Mouse (Mus musculus) CD4-positive, CD25-positive, alpha-beta regulatory T cell, adult 4 months (primary cell): ENCODE results near the gene Ltbp1. TPM values are rescaled to one million over a fixed set of nuclear protein-coding genes. Genes with fewer than 3 reads are reported as not detected.

Source experiments
- ATAC-seq: one replicate; pipeline ENCODE4 v1.8.0; 2017
- polyA plus RNA-seq, 2 experiments: library from polyadenylated mRNA; unstranded; fragments of 100-300 nt; shearing (Covaris generic); gene quantifications; one replicate each; pipeline ENCODE4 v1.2.1; 2017

The Ltbp1 gene
- polyA plus RNA-seq, 2 experiments from 2014 or later, result 0.20 TPM; not detected in 1

DNA sequence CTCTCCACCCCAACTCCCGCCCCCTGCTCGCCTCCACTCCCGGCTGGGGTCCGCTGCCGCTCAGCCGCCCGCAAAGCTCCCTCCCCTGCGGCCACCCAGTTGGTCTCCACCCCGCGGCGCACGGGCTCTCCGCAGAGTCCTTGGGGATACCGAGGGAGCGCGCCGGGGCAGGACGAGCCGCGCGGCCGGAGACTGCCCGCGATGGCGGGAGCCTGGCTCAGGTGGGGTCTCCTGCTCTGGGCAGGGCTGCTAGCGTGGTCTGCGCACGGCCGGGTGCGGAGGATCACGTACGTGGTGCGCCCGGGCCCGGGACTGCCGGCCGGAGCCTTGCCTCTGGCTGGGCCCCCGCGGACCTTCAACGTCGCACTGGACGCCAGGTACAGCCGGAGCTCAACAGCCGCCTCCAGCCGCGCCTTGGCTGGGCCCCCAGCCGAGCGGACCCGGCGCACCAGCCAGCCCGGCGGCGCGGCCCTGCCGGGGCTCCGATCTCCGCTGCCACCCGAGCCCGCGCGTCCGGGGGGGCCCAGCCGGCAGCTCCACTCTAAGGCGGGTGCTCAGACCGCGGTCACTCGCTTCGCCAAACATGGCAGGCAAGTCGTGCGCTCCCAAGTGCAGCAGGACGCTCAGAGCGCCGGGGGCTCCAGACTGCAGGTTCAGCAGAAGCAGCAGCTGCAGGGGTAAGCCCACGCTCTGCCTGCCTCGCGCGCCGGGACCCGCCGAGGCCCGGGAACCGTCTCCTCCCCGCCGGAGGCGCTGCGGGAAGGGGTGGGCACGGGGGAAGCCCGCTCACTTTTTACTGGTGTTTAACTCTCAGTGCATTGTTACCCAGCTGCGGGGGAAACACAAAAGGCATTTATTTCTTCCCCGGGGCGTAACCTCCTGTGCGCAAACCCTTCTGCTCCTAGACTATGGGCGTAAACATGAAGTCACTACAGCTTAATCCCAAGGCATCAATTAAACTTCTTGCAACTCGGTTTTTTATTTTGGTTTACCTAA lies 615 bp downstream of the Ltbp1 start:
- ATAC-seq, result no peak

DNA sequence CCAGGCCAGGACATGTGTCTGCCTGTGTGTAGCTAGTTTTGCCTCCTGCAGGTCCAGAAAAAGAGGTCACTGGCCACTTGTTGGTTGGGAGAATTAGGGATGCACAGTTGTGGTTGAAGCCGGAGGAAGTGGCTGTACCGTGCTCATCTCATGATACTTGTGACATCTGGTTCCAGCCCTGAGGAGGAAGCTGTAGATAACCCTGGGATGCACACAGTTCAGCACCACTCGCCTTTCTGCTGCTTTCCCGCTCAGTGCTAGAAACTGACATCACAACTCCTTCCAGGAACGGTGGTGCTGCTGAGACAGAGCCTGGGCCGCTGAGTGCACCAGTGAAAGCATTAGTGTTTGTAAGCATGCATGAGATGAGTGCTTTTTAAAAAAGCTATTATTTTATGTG lies 5.6 kb downstream of the Ltbp1 start:
- no peak for ATAC-seq

DNA sequence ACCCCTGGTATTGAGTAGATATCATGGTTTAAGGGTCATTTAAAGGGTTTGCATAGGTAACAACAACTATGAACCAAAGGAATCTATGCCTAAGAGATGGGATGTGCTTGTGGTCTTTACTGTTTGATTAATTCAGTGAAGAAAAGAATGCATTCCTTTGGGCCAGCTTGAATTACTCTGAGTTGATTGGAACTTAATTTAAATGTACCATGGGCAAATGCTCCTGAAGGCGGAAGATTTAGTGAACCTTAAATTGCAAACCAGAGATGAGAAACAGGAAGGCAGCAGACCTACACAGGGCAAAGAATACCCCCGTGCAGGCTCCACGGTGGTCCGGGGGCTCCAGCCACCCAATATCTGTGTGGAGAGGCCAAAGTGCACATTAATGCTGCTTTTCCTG lies 7.8 kb downstream of the Ltbp1 start:
- ATAC-seq, result no peak

DNA sequence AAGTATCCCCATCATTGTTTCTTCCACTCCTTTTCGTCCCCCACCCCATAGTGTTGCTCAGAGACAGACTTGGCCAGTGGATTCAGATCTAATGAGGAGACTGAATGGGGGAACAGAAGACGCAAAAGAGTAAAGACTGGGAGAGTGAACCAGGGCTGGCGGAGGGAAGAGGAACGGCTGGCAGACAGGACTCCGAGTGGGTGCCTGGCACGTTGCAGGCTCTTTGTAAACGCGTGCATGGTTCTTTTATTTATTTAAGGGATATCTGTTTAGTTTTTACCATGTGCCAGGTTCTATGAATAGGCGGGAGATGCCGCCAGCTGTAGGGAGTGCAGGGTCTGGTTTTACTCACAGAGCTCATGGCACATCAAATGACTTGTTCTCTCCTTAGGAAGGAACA lies 8.5 kb downstream of the Ltbp1 start:
- no peak for ATAC-seq

DNA sequence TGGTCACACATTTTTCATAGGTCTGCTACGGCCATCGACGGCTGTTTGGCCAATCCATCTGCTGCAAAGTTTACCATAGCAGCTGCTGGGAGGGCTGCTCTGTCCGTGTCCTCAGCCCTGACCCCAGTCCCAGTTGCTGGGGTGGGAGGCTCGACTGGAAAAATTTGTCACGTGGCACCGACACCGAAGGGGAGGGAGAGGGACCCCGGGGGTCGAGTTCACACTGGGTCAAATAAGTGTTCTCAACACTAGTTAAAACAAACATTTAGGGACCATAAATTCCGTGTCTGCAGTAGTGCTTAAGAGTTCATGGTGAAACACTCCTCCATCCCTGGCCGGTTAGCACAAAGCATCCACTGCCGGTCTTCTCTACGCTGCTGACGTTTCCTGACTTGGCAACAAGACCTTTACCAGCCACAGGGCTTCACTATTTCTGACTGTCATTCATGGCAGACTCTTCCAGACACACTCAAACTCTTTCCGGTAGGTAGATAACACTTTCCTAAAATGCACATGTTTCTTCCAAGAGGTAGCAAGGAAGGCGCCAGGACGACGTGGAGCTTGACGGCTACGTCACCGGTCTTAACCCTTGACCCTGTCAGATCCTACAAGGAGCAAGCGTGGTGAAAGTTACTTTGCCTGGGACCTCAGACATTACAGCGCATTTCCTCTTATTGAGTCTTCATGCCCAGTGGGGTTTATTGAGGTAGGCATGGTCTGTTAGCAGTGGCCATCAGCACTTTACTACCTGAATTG lies 9.4 kb downstream of the Ltbp1 start:
- ATAC-seq, result no peak

DNA sequence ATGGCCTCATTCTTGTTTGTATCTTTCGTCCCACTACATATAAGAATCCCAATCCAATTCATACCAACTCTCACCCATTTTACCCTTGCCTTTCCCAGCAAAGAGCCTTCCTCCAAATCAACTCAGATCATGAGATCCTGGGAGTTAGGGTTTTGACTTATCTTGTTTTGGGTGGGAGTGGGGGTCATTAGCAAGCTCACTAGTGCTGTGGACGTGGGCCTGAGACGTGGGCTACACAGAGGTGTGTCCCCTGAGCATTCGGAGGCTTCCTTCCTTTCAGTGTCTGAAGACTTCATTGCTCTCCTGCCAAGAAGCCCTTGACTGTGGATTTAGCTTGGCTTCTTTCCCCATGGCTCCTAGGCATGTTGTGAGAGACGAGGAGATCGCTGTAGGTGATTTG lies 10.2 kb downstream of the Ltbp1 start:
- no peak for ATAC-seq

DNA sequence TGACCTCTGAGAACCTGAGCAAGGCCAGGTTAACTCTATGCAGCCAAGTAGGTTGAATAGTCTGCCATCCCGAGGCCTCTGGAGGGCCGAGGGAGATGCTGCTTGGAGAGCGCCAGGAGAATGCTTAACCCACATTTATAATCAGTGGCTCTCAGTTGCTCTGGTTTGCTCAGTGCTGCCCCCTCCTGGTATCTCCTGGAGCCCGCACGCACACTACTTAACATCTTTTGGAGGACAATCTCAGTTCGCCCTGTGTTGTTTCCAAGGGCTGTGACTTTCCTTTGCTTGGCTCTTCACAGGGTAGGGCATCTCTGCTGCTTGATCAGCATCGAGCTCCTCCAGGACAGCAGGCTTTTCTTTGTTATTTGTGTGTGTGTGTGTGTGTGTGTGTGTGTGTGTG lies 12.1 kb downstream of the Ltbp1 start:
- ATAC-seq, result no peak

DNA sequence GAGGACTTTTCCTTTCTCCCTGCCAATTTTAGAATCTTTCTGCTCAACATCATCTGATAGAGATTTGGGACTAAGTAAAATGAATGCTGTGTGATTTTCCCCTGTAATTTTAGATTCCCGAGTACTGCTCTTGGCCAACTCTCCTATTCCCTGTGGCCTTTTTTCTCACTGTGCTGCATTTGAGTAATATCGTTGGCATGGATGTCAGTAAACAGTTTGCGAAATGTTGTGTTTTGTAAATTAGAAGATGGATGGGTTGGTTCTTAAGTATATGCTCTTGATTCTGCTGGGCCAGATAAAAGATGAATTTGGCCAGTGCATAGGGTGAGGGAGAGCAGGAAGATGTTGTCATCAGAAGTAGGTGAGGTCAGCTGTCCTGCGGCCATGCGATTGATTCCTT lies 12.8 kb downstream of the Ltbp1 start:
- ATAC-seq, result no peak

DNA sequence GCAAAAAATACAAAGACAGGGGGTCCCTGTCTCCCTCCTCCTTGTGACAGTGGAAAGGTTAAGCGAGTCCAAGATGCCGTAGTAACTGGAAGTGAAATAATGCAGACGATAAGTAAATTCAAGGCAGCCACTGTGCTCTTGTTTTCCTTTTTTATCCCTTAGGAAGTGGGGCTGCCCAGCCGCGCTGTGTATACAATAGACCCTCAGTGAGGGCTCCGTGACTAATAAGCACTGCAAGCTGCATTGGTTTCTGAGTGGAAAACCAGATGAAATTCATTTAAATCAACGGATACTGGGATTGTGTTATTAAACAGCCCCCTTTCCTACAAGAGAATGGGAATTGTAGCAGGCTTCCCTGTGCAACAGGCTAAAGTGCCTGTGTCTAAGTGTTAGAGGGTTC lies 14.7 kb downstream of the Ltbp1 start:
- ATAC-seq, result no peak

DNA sequence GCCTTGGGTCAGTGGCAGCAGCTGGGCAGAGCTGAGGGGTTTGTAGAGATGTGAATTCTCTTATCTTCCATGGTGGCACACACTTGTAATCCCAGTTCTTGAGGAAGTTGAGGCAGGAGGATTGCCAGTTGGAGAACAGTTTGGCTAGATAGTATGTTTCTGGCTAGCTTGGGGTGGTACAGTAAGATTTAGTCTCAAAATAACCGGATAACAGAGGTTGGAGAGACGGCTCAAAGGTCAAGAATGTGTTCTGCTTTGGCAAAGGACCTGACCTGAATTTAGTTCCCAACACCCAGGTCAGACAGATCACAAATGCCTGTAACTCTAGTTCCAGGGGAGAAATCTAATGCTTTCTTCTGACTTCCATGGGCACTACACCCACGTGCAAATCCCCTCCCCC lies 15.3 kb downstream of the Ltbp1 start:
- no peak for ATAC-seq

DNA sequence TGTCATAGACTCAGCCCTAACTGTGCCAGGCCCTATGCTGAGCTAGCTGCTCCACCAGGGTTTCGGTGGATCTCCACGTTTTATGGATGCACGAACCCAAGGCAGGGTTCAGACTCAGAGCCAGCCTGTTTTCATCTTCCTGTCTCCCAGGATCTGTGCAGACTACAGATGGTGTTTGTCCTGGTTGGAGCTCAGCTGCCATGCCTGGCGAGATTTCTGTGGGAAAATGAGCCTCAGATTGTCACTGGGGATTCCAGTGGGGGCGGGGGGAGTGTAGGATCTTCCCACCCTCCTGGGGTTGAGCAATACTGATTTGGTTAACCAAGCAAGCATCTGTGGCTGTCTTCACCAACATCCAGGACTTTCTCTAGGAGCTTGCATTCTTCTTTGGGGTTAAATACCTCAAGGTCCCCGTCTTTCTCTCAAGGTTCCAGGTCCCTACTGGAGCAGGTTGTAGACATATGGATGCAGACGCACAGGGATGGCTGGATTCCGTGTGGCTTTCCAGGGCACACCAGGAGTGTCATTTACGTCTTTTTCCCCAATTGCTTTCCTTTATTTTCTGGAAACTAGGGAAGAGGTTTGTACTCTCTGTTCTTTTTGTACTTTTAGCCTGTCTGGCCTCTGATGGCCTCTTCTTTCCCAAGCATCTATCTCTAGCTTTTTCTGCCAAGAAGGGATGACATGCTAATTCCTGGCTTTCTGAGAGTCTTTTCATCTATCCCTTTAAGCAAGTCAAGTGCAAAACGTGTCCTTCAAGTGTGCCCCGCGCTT lies 22.2 kb downstream of the Ltbp1 start:
- no peak for ATAC-seq

DNA sequence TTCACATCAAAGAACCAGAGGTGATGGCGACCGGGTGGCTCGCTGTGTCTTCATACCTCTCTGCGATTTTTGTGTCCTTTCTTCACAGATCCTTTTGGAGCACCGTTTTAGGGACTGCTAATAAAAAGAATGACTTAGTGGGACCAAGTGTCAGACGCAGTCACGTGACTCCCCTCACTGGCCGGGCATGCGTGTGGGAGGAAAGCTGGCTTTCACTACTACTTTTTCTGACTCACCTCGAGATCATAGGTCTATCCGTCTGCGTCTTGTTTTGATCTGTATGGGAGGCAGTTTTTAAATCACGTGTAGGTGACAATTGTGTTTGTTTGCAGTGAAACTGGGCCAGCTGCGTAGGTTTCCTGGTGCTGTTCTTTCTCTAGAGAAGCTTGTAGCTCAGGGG lies 28.0 kb downstream of the Ltbp1 start:
- ATAC-seq, result no peak

DNA sequence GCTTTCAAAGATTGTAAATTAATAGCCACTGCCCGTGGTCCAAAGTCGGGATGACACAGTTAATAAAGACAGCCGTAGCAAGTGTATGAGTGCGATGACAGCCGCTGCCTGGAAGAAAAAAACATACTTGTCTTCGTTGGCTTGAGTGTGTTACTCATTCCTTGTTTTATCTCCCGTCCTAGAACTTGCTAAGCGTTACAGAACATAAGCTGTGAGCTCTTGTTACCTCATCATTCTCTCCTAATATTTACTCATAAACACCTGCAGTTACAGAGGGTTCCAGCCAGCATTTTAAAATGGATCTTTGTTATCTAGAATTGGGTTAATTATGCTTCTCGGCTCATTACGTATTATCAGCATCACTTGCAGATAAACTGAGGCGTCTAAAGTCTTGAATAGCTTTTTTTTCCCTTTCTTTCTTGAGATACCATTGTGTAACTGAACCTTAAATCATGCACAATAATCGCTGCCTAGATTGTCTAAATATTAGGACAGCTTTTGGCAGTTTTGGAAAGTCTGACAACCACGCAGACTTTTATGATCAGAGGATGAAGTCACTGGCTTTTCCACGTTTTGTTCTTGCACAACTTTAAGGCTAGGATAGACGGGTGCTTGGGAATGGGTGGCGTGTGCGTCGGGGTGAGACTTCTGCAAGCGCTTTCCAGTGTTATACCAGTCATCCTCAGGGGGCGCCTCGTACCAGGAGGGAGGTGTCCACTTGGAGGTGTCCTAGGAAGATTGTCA lies 28.7 kb downstream of the Ltbp1 start:
- no peak for ATAC-seq

DNA sequence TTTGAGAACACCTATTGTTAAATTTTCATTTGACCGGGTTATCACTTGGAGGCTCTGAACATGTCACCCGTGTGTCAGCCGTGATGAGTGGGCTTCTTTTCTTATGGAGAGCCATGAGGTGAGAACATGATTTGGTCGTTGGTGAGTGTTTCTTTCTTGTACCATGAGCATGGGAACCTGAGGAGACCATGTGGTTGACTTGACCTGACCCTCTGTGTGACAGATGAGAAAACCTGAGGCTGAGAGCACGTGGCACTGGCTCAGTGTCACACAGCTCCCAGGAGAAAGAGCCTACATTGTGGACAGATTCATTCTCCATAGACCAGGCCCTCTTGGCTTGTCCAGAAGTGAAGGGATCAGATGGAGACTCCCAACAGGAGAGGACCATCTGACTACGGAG lies 31.5 kb downstream of the Ltbp1 start:
- no peak for ATAC-seq

DNA sequence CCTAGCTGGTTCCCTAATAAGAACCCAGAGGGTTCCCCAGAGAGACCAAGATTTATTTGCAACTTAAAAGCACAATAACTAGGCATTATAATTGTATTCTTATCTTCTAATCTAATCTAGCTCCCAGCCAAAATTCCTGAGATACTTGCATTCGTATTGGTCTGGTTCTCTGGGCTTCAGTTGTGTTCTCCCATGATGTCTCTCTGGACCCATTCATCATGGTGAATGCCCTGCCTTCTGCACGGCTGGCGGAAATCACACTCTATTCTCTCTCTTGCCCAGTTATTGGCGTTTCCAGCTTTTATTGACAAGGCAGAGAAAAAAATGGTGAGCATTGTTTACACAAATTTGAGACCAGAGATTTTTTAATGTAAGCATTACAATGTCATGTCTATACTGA lies 33.6 kb downstream of the Ltbp1 start:
- no peak for ATAC-seq

DNA sequence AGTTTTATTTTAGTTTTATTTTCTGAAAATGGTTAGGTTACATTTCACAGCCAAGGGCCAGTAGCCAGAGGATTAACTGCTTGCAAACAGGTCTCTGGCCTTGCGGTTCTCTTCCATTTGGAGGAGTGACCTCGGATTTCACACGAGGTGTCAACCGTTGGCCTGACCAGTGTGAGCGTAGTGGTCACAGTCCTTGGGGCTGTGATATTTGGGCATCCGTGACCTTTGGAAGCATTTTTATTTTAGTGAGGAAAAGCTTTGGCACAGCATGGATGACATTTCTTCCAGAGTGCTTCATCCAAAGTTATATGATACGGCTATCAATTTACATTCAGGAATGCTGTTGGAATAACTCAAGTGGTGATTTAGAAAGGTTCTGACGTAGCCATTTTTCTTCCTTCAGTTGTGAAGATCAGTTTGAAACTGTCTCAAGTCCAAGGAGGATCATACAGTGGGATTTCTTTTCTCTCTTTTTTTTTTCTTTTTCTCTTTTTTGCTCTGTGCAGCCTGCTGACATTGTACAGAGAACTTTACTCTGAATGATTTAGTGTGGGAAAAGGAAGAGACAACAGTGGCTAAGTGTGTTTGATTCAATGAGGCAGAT lies 44.1 kb downstream of the Ltbp1 start:
- ATAC-seq, result no peak

DNA sequence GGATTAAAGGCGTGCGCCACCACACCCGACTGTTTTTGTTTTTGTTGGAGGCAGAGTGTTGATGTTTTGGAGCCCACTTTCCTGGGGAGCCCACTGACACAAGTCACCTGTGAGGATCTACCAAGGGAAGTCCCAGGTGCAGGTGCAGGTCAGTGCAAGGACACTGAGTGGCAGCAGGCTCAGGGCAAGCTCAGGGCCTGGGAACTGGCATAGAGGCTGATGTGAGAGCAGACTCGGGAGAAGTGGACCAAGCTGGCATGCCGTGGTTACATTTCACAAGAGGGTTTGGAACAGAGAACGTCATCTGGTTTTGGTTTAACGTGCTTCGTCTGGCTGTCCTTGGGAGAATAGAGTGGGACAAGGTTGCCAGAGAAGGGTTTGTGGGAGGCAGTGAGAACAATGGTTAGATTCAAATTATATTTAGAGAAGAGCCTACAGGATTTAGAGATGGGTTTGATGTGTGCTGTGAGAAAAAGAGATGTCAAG lies 46.1 kb downstream of the Ltbp1 start:
- ATAC-seq, result no peak

DNA sequence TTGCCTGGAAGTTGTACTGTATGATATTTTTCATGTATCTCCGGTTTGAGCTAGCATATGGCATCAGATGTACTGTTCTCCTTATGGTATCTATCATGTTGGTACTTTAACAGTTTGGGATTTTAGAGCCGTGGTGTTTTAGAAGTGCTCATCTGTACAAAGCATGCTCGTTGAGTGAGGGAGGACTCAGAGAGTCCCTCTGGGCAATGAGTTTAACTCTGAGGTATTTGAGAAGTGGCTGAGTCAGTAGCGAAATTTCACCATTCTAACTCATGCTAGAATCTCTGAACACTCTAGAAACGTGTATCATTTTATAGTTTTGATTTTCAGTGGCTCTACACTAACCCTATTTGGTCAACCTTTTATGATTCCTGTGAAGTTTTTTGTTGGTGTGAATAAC lies 49.9 kb downstream of the Ltbp1 start:
- ATAC-seq, result no peak

DNA sequence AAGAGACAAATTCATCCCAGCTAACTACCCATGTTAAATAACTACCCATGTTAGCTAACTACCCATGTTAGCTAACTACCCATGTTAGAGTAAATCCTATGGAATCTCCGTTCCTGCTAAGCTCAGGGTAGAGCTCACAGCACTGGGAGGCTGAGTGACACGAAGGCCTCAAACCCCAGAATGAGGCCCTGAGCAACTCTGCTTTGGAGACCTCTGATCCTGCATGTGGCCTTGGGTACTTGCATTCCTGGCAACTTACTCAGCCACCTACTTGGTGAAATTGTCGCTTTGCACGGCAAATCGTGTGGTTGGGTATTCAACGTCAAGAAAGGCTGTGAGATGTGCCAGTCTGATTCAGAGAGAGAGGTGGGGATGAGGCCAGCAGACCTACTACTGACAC lies 50.6 kb downstream of the Ltbp1 start:
- ATAC-seq, result no peak

DNA sequence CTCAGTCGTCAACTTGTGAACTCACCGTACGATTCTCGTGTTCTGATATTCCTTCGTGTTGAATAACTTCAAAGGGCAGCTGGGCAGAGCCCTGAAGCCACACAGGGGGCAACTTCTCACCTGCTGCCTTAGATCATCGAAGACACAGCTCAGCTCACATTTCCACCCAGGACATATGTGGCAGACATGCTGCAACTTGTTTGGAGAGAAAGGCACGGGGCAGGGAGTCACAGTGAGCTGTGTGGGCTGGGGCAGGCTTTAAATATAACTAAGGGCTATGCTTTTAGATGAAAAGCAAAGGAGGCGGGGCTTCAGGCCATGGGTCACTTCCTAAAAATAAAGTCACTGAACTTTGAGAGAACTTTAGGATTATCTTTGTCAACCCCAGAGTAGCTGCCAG lies 51.3 kb downstream of the Ltbp1 start:
- ATAC-seq, result no peak

DNA sequence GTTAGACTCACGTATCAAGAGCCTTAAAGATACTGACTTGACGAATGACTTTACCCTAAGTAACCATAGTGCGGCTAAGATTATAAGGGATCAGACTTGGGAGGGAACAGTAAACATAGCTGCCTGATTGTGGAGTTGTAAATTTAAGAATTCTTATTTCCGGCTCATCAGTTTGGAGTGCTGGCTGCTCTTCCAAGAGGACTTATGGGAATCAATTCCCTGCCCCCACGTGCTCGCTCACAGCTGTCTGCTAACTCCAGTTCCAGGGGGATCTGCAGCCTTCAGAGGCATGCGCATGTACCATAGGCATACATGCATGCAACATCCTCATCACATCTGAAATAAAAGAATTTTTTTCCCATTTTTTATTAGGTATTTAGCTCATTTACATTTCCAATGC lies 61.0 kb downstream of the Ltbp1 start:
- ATAC-seq, result no peak

DNA sequence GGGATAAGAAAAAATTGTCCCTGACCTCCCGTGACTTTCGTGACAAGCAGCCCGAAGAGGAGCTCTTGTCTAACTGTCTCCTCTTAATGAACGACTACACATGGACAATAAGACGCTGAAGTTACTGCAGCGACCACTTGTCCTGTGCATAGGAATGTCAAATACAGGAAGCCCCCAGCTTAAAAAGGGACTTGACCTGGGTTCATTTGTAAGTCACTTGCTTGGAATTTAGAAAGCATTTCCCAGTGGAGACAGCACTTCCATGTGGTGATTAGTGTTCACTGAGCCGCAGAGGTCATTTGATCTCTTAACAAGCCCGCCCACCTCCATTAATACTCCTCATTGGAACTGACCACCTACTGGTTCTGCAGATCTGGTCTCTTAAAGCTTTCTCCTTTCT lies 61.9 kb downstream of the Ltbp1 start:
- no peak for ATAC-seq
